Mouse (Mus musculus) c-Kit-positive CD71-negative TER-119-negative erythroid progenitor cells, embryonic 14.5 days (primary cell): ENCODE measurements around the gene Scgb1b24.

Experiments used
- DNase-seq: peaks from one replicate; pipeline ENCODE4 v3.0.0-alpha.2; 2013; ENCODE audit warnings: low read depth

The Scgb1b24 gene

GRCm38 (mm10) chr7:33743499-33743898, at the start of gene Scgb1b24:
Gene Scgb1b24, plus strand, starts transcription at chr7:33743799.
- DNase-seq, result no peak

DNA sequence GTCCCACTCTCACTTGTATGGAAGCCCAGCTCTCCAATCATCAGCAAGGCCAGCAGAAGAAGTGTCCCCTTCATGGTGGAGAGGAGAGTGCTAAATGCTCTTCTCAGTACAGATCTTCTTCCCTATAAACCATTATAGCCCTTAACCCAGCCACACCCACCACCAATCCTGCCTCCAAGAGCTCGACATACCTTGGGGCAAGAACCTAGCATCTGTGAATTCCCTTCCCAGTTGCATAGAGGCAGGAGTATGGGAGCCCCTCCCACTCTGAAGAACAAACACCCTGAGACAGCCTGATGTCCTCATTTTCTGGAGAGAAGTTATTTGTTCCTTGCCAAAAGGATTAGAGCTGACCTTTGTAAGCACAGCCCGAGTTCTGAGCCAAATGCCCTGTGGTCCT, 4.4 kb upstream of the Scgb1b24 start, which contains the start of gene Scgb2b24:
Gene Scgb2b24, minus strand, starts transcription at position 101 of the 400 bp plus-strand sequence.
- no peak for DNase-seq
